Mouse (Mus musculus) myocyte (in vitro differentiated cells): ENCODE measurements around the gene Bglap2. TPM values are rescaled to one million over a fixed set of nuclear protein-coding genes. Genes with fewer than 3 reads are reported as not detected.

Source experiments
- H3K27me3 ChIP-seq: one replicate; pipeline ENCODE4 v1.6.1; 2011; ENCODE audit not compliant: control insufficient read depth, insufficient read depth, insufficient read length
- H3K36me3 ChIP-seq: one replicate; pipeline ENCODE4 v1.6.1; 2011; ENCODE audit not compliant: control insufficient read depth, insufficient read depth
- H3K4me2 ChIP-seq: one replicate; pipeline ENCODE4 v1.6.1; 2011; ENCODE audit warnings: low read depth, control low read depth
- H3K4me3 ChIP-seq: one replicate; pipeline ENCODE4 v1.5.1; 2011; ENCODE audit warnings: mild to moderate bottlenecking, control low read depth, moderate library complexity
- H3K79me2 ChIP-seq: one replicate; pipeline ENCODE4 v1.6.1; 2011; ENCODE audit not compliant: control insufficient read depth, insufficient read depth
- H3ac ChIP-seq: one replicate; pipeline ENCODE4 v1.6.1; 2011; ENCODE audit not compliant: control insufficient read depth, insufficient read length
- CEBPB ChIP-seq: IDR thresholded peaks from 2 replicates; pipeline ENCODE4 v1.6.1; 2011; ENCODE audit warnings: mild to moderate bottlenecking, moderate library complexity; ENCODE audit not compliant: poor library complexity, insufficient read depth, severe bottlenecking
- E2F4 ChIP-seq: IDR thresholded peaks from one replicate; pipeline ENCODE4 v1.6.1; 2011; ENCODE audit warnings: mild to moderate bottlenecking, control low read depth, moderate library complexity; ENCODE audit not compliant: insufficient read depth
- MAX ChIP-seq: IDR thresholded peaks from one replicate; pipeline ENCODE4 v1.6.1; 2011; ENCODE audit warnings: low read depth, mild to moderate bottlenecking, control low read depth
- MYOD1 ChIP-seq, 3 experiments: IDR thresholded peaks; one replicate each; pipeline ENCODE4 v1.6.1; 2011; ENCODE audit warnings: control low read depth in 2 of 3, low read depth in 2 of 3, mild to moderate bottlenecking in 2 of 3, moderate library complexity in 1 of 3; ENCODE audit not compliant: insufficient read length in 2 of 3, control insufficient read depth in 1 of 3
- MYOG ChIP-seq, 3 experiments: IDR thresholded peaks; one replicate each; pipeline ENCODE4 v1.6.1; 2011; ENCODE audit warnings: control low read depth in 2 of 3, low read depth in 2 of 3, mild to moderate bottlenecking in 2 of 3; ENCODE audit not compliant: insufficient read length in 2 of 3, control insufficient read depth in 1 of 3, insufficient read depth in 1 of 3
- POLR2A ChIP-seq: IDR thresholded peaks from one replicate; pipeline ENCODE4 v1.6.1; 2011; ENCODE audit warnings: low read depth, mild to moderate bottlenecking, control low read depth, moderate library complexity; ENCODE audit not compliant: insufficient read length
- POLR2AphosphoS2 ChIP-seq: IDR thresholded peaks from one replicate; pipeline ENCODE4 v1.6.1; 2011; ENCODE audit warnings: low read depth, control low read depth; ENCODE audit not compliant: insufficient read length
- REST ChIP-seq: IDR thresholded peaks from one replicate; pipeline ENCODE4 v1.6.1; 2011; ENCODE audit warnings: mild to moderate bottlenecking, control low read depth, moderate library complexity; ENCODE audit not compliant: insufficient read depth, insufficient read length
- SRF ChIP-seq: IDR thresholded peaks from one replicate; pipeline ENCODE4 v1.6.1; 2011; ENCODE audit warnings: low read depth; ENCODE audit not compliant: control insufficient read depth, insufficient read length
- TCF12 ChIP-seq: IDR thresholded peaks from one replicate; pipeline ENCODE4 v1.6.1; 2011; ENCODE audit warnings: mild to moderate bottlenecking, control low read depth; ENCODE audit not compliant: poor library complexity, insufficient read depth, severe bottlenecking
- TCF3 ChIP-seq: IDR thresholded peaks from one replicate; pipeline ENCODE4 v1.6.1; 2011; ENCODE audit warnings: low read depth, control low read depth; ENCODE audit not compliant: insufficient read length
- USF1 ChIP-seq: IDR thresholded peaks from one replicate; pipeline ENCODE4 v1.6.1; 2011; ENCODE audit warnings: low read depth, mild to moderate bottlenecking, control low read depth, moderate library complexity
- polyA plus RNA-seq: library from polyadenylated mRNA; unstranded; fragments of >200 nt; fragmentation: generic; extraction: Trizol; gene quantifications from one replicate; pipeline ENCODE4 v1.2.1, GENCODE M21; 2012; ENCODE audit warnings: missing spikeins

The Bglap2 gene
- polyA plus RNA-seq, 1 experiment = 6.6 TPM

- H3K4me3 ChIP-seq = peak within 1 kb of the TSS; percentile 76
- peak within 1 kb of the TSS; percentile 3 for H3ac ChIP-seq
- peaks cover 2% of the 10 kb centered on the region for H3K36me3 ChIP-seq
- no peaks in the 10 kb centered on the region for H3K27me3 ChIP-seq
- peak; percentile 86 for TF ChIP-seq POLR2A
- TF ChIP-seq SRF = peak; percentile 62
- TF ChIP-seq MAX = no peak
- no peak for TF ChIP-seq MYOG (IDR thresholded peaks at IDR 0.05; ENCODE audit: control insufficient read depth in 1 of 3, insufficient read depth in 1 of 3, insufficient read length in 2 of 3, low read depth in 2 of 3)
- TF ChIP-seq USF1 = peak; percentile 81
- TF ChIP-seq POLR2AphosphoS2 = peak; percentile 85
- TF ChIP-seq MYOD1 (IDR thresholded peaks at IDR 0.05; ENCODE audit: control insufficient read depth in 1 of 3, insufficient read length in 2 of 3, low read depth in 2 of 3) = no peak
- TF ChIP-seq CEBPB = no peak
- no peak for TF ChIP-seq E2F4
- TF ChIP-seq TCF3 = no peak
- no peak for TF ChIP-seq TCF12
- peaks cover 28% of the 10 kb centered on the region for H3K79me2 ChIP-seq
- peak within 1 kb of the TSS; percentile 97 for H3K4me2 ChIP-seq
Observed at GRCm38 (mm10) chr3:88424605-88425329, 46.3 kb upstream of the Bglap2 start, which contains the start of gene Slc25a44. TSS of gene Slc25a44 (minus strand) at chr3:88425139.

- Histone ChIP-seq H3K79me2 (peaks cover 28% of the 10 kb centered on the region), H3K4me3 (no peak overlapping the region), H3K4me2 (no peak overlapping the region), H3K27me3 (no peaks in the 10 kb centered on the region), H3ac (no peak overlapping the region), H3K36me3 (peaks cover 8% of the 10 kb centered on the region)
- no peak for TF ChIP-seq REST
- no peak for TF ChIP-seq MYOG (IDR thresholded peaks at IDR 0.05; ENCODE audit: control insufficient read depth in 1 of 3, insufficient read depth in 1 of 3, insufficient read length in 2 of 3, low read depth in 2 of 3)
- TF ChIP-seq E2F4 = no peak
- TF ChIP-seq MYOD1 (IDR thresholded peaks at IDR 0.05; ENCODE audit: control insufficient read depth in 1 of 3, insufficient read length in 2 of 3, low read depth in 2 of 3) = no peak
- no peak for TF ChIP-seq POLR2AphosphoS2
- no peak for TF ChIP-seq CEBPB
- TF ChIP-seq USF1 = no peak
- TF ChIP-seq TCF12 = no peak
- no peak for TF ChIP-seq MAX
- TF ChIP-seq TCF3 = no peak
- TF ChIP-seq POLR2A = no peak
- TF ChIP-seq SRF = no peak
Observed at GRCm38 (mm10) chr3:88422020-88422720, 43.7 kb upstream of the Bglap2 start.

- TF ChIP-seq POLR2A (no peak), MYOD1 (IDR thresholded peaks at IDR 0.05; ENCODE audit: control insufficient read depth in 1 of 3, insufficient read length in 2 of 3, low read depth in 2 of 3) (no peak), USF1 (no peak)
- Histone ChIP-seq H3K27me3 (no peaks in the 10 kb centered on the region), H3K36me3 (peaks cover 8% of the 10 kb centered on the region), H3K4me2 (no peak overlapping the region), H3K4me3 (no peak overlapping the region), H3K79me2 (peaks cover 28% of the 10 kb centered on the region), H3ac (no peak overlapping the region)
Observed at GRCm38 (mm10) chr3:88420771-88421170, 42.3 kb upstream of the Bglap2 start.

GRCm38 (mm10) chr3:88418016-88418415, 39.5 kb upstream of the Bglap2 start:
- Histone ChIP-seq H3K4me3 (no peak overlapping the region), H3K27me3 (no peaks in the 10 kb centered on the region), H3K36me3 (peaks cover 12% of the 10 kb centered on the region), H3K4me2 (no peak overlapping the region), H3K79me2 (peaks cover 10% of the 10 kb centered on the region), H3ac (no peak overlapping the region)
- no peak for TF ChIP-seq MAX
- no peak for TF ChIP-seq REST
- TF ChIP-seq CEBPB = no peak
- TF ChIP-seq TCF3 = no peak
- no peak for TF ChIP-seq POLR2AphosphoS2
- TF ChIP-seq MYOD1 (IDR thresholded peaks at IDR 0.05; ENCODE audit: control insufficient read depth in 1 of 3, insufficient read length in 2 of 3, low read depth in 2 of 3) = no peak
- no peak for TF ChIP-seq TCF12
- no peak for TF ChIP-seq USF1
- no peak for TF ChIP-seq POLR2A
- no peak for TF ChIP-seq MYOG (IDR thresholded peaks at IDR 0.05; ENCODE audit: control insufficient read depth in 1 of 3, insufficient read depth in 1 of 3, insufficient read length in 2 of 3, low read depth in 2 of 3)
- TF ChIP-seq E2F4 = no peak
- no peak for TF ChIP-seq SRF

GRCm38 (mm10) chr3:88415668-88416067, 37.2 kb upstream of the Bglap2 start:
- TF ChIP-seq REST (no peak), TCF3 (no peak), E2F4 (no peak), CEBPB (no peak), SRF (no peak), MYOD1 (IDR thresholded peaks at IDR 0.05; ENCODE audit: control insufficient read depth in 1 of 3, insufficient read length in 2 of 3, low read depth in 2 of 3) (no peak), USF1 (no peak), TCF12 (no peak), POLR2AphosphoS2 (no peak), MYOG (IDR thresholded peaks at IDR 0.05; ENCODE audit: control insufficient read depth in 1 of 3, insufficient read depth in 1 of 3, insufficient read length in 2 of 3, low read depth in 2 of 3) (no peak), POLR2A (no peak), MAX (no peak)
- Histone ChIP-seq H3ac (no peak overlapping the region), H3K4me2 (no peak overlapping the region), H3K79me2 (no peaks in the 10 kb centered on the region), H3K27me3 (no peaks in the 10 kb centered on the region), H3K36me3 (peaks cover 12% of the 10 kb centered on the region), H3K4me3 (no peak overlapping the region)
